Mouse (Mus musculus): ENCODE measurements around the gene Zmynd10.

- TF ChIP-seq CTCF (IDR thresholded peaks at IDR 0.05; ENCODE audit: low read depth): no peak
- no peak for TF ChIP-seq EP300 (IDR thresholded peaks at IDR 0.05; ENCODE audit: low read depth)
Measured at GRCm38 (mm10) chr9:107566855-107567254, 19.8 kb downstream of the Zmynd10 start.

Data from liver, embryonic 14.5 days (tissue).